Mouse (Mus musculus): Measurements from ENCODE around the gene Lrrc17.
"Not testable (repeated sequence)": the region's sequence is repeated elsewhere in the genome, so short reads cannot be mapped to it uniquely, and the experiment has no call there.

Gene Lrrc17

GRCm38 (mm10) chr5:21542226-21542625, 1.1 kb upstream of the Lrrc17 start:
- no peak for DNase-seq (ENCODE audit: low spot score in 2 of 2)

DNA sequence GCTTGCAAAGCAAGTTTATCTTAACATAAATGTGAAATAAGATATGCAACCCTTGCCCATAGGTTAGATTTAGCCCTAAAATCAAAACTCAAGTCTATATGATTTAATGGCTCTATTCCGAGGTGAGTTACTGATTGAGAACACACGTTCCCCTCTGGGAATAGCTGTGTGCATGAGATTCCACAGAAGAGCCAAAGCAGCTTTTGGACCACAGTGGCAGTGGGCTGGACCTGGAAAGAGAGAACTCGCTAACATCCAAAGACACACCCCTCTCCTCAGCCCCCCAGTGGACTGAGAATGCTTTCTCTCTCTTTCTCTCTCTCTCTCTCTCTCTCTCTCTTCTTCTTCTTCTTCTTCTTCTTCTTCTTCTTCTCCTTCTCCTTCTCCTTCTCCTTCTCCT, 1.5 kb downstream of the Lrrc17 start:
- no peak for DNase-seq (ENCODE audit: low spot score in 2 of 2)

DNA sequence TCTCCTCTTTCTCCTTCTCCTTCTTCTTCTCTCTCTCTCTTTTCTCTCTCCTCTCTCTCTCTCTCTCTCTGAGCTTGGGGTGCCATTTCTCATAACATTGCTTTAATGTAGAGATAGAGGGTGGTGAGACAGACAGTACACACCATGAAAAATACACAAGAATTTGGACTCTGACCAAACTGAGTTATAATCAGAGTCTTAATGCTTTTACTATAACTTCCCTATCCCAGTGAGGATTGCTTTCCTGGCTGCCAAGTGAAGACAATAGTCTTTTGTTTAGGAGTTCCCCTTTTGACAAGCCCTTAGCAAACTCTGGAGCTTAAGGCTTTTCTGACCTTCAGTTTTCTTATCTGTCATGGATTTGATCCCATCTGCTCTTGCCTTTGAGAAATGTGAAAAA, 1.9 kb downstream of the Lrrc17 start:
- DNase-seq (ENCODE audit: low spot score in 2 of 2): no peak

- DNase-seq (ENCODE audit: low spot score in 2 of 2): no peak
Measured at GRCm38 (mm10) chr5:21545786-21546185, 2.4 kb downstream of the Lrrc17 start.

DNA sequence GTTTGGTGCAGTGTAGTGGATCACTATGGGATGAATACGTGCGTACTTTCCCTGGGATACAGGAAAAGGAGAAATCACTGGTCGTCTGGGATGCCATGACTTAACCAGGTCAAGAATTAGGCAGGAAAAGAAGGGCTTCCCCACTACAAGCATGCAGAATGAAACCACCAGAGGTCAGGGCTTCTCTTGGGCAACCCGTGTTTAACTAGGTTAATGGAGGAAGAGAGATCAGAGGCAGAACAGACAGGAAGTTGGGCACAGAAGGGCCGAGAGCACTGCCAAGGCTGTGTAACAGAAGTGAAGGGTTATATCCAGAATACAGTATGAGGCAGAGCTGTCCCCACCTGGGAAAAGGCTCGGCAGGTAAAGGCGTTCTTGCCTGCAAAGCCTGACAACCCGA, 3.6 kb downstream of the Lrrc17 start:
- DNase-seq (ENCODE audit: low spot score in 2 of 2): no peak

- no peak for DNase-seq (ENCODE audit: low spot score in 2 of 2)
Measured at GRCm38 (mm10) chr5:21553685-21554084, 10.3 kb downstream of the Lrrc17 start.

- DNase-seq (ENCODE audit: low spot score in 2 of 2): no peak
Measured at GRCm38 (mm10) chr5:21554732-21555131, 11.4 kb downstream of the Lrrc17 start.

DNA sequence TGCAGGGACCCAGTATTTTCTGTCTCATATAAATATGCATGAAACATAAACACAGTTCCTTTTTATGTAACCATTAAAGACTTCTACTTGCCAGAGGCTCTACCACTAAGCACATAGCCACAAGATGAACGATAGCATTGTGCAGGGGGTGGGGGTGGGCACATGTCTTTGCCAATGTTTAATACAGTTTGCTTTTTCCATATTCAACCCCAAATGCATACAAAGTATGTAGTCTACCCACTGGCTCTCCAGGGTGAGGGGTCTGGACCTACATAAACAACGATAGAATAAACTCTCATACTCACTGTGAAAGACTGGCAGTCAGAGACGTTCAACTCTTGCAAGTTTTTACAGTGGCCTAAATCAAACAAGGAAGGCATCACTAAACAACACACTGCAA, 13.1 kb downstream of the Lrrc17 start:
- no peak for DNase-seq (ENCODE audit: low spot score in 2 of 2)

GRCm38 (mm10) chr5:21563936-21564335, 20.6 kb downstream of the Lrrc17 start:
- DNase-seq (ENCODE audit: low spot score in 2 of 2): no peak

DNA sequence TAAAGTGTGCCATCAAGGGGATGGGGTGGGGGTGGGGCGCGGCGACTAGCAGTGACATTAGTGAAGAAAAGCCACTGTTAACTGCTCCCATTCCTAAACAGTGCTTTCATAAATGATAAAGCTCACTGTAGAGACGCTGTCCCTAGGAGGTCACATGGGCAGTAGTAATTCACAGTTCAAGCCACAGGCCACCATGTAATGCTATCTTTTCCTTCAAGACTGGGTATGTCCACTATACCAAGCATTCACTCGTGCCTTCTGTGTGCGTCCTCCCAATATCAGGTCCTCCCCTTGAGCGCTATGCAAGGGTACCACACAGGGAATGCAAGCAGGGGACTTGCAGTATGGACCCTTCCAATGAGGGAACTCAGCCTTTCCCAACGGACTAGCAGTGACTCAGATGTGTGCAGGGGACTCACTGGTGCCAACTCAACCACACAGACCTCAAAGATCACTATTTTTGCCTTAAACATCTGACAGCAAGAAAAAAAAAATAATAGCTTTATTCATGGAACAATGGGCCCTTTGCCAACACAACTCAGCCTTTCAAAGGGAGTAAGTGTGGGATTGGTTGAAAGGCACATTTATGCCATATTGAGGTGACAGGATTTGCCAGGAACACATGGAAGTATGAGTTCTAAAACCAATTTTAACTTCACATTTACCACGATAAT, 22.2 kb downstream of the Lrrc17 start:
- DNase-seq (ENCODE audit: low spot score in 2 of 2): no peak

GRCm38 (mm10) chr5:21567784-21568183, 24.4 kb downstream of the Lrrc17 start:
- no peak for DNase-seq (ENCODE audit: low spot score in 2 of 2)

- no peak for DNase-seq (ENCODE audit: low spot score in 2 of 2)
Measured at GRCm38 (mm10) chr5:21572764-21573416, 29.5 kb downstream of the Lrrc17 start.

DNA sequence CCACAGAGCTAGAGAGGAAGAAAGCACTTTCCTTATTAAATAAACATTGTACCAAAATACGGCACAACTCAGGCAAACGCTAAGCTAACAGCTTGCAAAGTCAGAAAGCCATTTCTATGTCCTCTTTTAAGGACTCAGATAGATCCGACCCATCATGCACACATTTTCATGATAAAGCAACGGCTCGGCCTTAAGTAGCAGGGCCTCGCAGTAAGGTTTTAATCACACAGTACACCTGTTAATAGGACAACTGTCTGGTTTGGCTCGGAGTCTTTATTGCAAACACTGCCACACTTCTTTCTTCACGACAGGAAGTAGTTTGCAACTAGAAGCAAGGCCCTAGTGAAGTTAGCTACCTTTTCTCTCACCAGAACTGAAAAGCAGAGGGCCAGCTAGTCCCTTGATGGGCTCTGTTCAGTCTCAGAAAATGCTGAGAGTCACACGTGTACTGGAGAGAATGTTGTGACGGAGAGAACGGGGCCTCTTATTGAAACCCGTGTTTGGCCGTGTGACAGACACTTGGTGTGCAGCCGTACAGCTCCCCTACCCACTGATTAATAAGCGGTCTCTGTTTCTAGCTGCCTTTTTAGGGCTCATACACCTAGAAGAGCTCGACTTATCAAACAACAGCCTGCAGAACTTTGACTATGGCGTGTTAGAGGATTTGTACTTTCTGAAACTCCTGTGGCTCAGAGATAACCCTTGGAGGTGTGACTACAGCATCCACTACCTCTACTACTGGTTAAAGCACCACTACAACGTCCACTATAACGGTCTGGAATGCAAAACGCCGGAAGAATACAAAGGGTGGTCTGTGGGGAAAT, 31.2 kb downstream of the Lrrc17 start:
- no peak for DNase-seq (ENCODE audit: low spot score in 2 of 2)

DNA sequence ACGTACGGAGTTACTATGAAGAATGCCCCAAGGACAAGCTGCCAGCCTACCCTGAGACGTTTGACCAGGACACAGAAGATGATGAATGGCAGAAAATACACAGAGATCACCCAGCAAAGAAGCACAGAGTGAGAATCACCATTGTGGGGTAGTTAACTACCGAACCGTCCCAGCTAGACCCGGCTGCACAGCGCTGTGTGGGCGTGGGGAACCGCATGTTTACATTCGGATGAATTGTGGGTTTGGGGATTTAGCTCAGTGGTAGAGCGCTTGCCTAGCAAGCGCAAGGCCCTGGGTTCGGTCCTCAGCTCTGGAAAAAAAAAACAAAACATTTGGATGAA, 31.8 kb downstream of the Lrrc17 start:
- DNase-seq (ENCODE audit: low spot score in 2 of 2): no peak

GRCm38 (mm10) chr5:21578136-21578535, 34.8 kb downstream of the Lrrc17 start:
- no peak for DNase-seq (ENCODE audit: low spot score in 2 of 2)

- DNase-seq (ENCODE audit: low spot score in 2 of 2): no peak
Measured at GRCm38 (mm10) chr5:21586763-21587162, 43.4 kb downstream of the Lrrc17 start.

- no peak for DNase-seq (ENCODE audit: low spot score in 2 of 2)
Measured at GRCm38 (mm10) chr5:21587683-21588082, 44.3 kb downstream of the Lrrc17 start.

GRCm38 (mm10) chr5:21588220-21588619, 44.9 kb downstream of the Lrrc17 start:
- no peak for DNase-seq (ENCODE audit: low spot score in 2 of 2)

- no peak for DNase-seq (ENCODE audit: low spot score in 2 of 2)
Measured at GRCm38 (mm10) chr5:21592106-21592505, 48.7 kb downstream of the Lrrc17 start.

DNA sequence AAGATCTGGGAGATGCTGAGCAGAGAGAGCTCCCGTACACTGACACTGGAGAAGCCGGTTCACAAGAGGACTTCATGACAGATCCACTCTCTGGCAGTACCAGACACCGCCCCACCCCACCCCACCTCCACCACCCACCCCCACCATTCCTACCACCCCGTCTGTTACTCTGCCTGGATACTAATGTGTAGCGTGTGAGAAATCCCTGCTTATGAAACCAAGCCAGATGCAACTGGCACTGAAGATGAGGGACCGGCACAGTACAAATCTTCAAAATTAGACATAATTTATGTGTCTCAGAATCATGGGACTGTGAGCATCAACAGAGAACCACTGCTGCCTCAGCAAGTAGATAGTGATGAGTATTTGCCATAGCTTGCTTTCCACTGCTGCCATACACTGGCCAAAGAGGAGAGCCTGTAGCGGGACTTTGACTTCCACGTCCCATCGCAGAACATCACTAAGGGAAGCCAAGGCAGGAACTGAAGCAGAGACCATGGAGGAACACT, 49.9 kb downstream of the Lrrc17 start:
- no peak for DNase-seq (ENCODE audit: low spot score in 2 of 2)

GRCm38 (mm10) chr5:21599536-21599935, 56.2 kb downstream of the Lrrc17 start:
- DNase-seq (ENCODE audit: low spot score in 2 of 2): not testable (repeated sequence)

GRCm38 (mm10) chr5:21599961-21600360, 56.6 kb downstream of the Lrrc17 start:
- no peak for DNase-seq (ENCODE audit: low spot score in 2 of 2)

- no peak for DNase-seq (ENCODE audit: low spot score in 2 of 2)
Measured at GRCm38 (mm10) chr5:21605936-21606335, 62.6 kb downstream of the Lrrc17 start.

Data from right cerebral cortex, postnatal 36 days (tissue).